Mouse (Mus musculus) spleen, adult 2 months (tissue): ENCODE measurements around the gene Atxn1l. TPM values are rescaled to one million over a fixed set of nuclear protein-coding genes. Genes with fewer than 3 reads are reported as not detected.

Experiments used
- DNase-seq, 2 experiments: peaks; one replicate each; pipeline versions ENCODE4 v3.0.0 to v3.0.0-alpha.2; 2012 to 2021; ENCODE audit warnings: low spot score in 2 of 2, low read depth in 1 of 2
- H3K27ac ChIP-seq: fragments of 200-500 bp; 2 replicates; pipeline ENCODE4 v1.5.1; 2012; ENCODE audit warnings: low read length, inconsistent platforms; ENCODE audit not compliant: insufficient read depth
- H3K27me3 ChIP-seq: fragments of 200-500 bp; 2 replicates; pipeline ENCODE4 v1.6.1; 2012; ENCODE audit warnings: mild to moderate bottlenecking, moderate library complexity, low read length, inconsistent platforms; ENCODE audit not compliant: control insufficient read depth, insufficient read depth
- H3K36me3 ChIP-seq: fragments of 200-500 bp; 2 replicates; pipeline ENCODE4 v1.6.1; 2012; ENCODE audit warnings: mild to moderate bottlenecking, low read length, inconsistent platforms; ENCODE audit not compliant: control insufficient read depth, insufficient read depth
- H3K4me1 ChIP-seq: fragments of 200-500 bp; 2 replicates; pipeline ENCODE4 v1.6.1; 2011; ENCODE audit warnings: inconsistent platforms; ENCODE audit not compliant: control insufficient read depth, insufficient read depth, insufficient read length
- H3K4me3 ChIP-seq: fragments of 200-500 bp; 2 replicates; pipeline ENCODE4 v1.5.1; 2011; ENCODE audit warnings: mild to moderate bottlenecking, inconsistent platforms; ENCODE audit not compliant: insufficient read depth, insufficient read length; ENCODE audit errors: extremely low read depth
- CTCF ChIP-seq: fragments of 200-500 bp; IDR thresholded peaks from 2 replicates; pipeline ENCODE4 v1.5.1; 2011; ENCODE audit warnings: mild to moderate bottlenecking, inconsistent platforms; ENCODE audit not compliant: insufficient read depth, insufficient read length, insufficient replicate concordance; ENCODE audit errors: extremely low read depth
- POLR2A ChIP-seq: fragments of 200-500 bp; IDR thresholded peaks from 2 replicates; pipeline ENCODE4 v1.6.1; 2011; ENCODE audit warnings: low read depth, low read length, inconsistent platforms
- WGBS: fragments of 180-500 bp; shearing (Covaris S2); methylation state at CpG from one replicate; pipeline ENCODE4 v1.1.7; 2018; 5-methylcytosine and 5-hydroxymethylcytosine counted together
- polyA plus RNA-seq: library from polyadenylated mRNA; depleted of rRNA; stranded (reverse); fragments of >200 nt; gene quantifications from 2 replicates; pipeline ENCODE4 v1.2.3, GENCODE M21; 2012

Atxn1l gene
- polyA plus RNA-seq, 1 experiment: 7.8 TPM

DNA sequence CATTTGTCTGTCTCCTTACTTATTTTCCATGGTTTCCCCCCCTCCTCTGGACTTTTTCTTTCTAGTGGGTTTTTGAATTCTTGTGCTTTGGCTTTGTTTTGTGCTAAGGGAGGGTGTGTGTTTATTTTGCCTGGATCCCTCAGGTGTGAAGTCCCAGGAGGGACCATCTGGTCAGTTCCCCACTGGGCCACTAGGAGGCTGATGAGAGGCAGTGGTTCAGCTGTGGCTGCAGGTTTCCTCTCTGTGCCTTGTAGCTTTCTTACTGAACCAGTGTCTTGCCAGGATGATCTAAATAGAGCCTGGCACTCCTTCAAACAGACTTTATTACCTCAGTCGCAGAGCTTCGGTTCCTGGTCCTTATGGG, 30.7 kb downstream of the Atxn1l start:
- Histone ChIP-seq H3K36me3 (peaks cover 11% of the 10 kb centered on the region), H3K4me1 (peaks cover 5% of the 10 kb centered on the region; the same call in 1 of the 2 replicates), H3K27ac (no peak overlapping the region), H3K4me3 (0 out of 2 replicates have a peak overlapping the region, but pooled peaks have one; percentile 74), H3K27me3 (no peaks in the 10 kb centered on the region)
- peak; percentile 69 to 86 for DNase-seq
- TF ChIP-seq CTCF (peak; percentile 82; the same call in 1 of the 2 replicates), POLR2A (no peak)
- 2% methylated on average over 2 of the region's 2 CpGs for WGBS

DNA sequence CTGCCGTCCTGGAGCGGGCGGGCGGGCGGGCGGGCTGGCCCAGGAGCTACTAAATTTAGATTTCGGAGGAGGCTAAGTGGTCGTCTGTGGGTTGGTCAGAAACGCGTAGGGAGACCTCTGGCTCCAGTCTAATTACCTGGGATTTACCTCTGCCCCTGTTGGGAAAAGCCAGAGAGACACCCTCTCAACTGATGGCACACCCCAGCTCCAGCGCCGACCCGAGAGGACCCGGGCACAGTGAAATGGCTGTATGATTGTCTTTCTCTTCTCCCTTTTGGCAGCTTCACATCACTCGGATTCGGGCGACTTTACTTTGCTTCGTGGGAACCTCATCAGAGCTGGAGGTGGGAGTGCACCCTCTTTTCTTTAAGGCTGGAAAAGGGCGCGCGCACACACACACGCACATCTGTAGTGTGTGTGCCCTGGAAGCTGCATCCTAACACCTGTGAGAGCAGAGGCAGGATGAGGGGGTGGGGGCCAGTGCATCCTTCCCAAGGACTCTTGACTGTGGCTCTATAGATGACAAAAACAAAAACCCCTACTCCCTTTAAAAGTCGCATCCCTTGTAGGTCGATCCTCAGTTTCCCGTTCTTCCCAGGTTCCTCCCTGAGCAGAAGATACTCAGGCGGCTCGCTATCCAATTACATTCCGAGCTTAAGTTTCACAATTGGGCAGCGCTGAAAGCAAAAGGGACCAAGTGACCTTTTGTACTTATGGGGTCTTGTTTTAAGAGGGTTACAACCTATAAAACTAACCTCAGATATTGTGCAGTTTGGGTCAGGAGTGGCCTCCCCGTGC, 31.3 kb downstream of the Atxn1l start:
- WGBS: 11% methylated on average over 24 of the region's 30 CpGs
- Histone ChIP-seq H3K36me3 (peaks cover 9% of the 10 kb centered on the region), H3K27ac (no peak overlapping the region), H3K27me3 (no peaks in the 10 kb centered on the region), H3K4me3 (peak overlapping the region; percentile 74), H3K4me1 (peaks cover 5% of the 10 kb centered on the region; the same call in 1 of the 2 replicates)
- TF ChIP-seq POLR2A (no peak), CTCF (no peak)
- no peak for DNase-seq

GRCm38 (mm10) chr8:109705320-109706075, 32.0 kb downstream of the Atxn1l start, which contains the start of gene Zfp821:
Gene Zfp821, plus strand, starts transcription at chr8:109705546.
- Histone ChIP-seq H3K27me3 (no peaks in the 10 kb centered on the region), H3K36me3 (peaks cover 9% of the 10 kb centered on the region), H3K27ac (peak within 1 kb of the TSS; percentile 74), H3K4me1 (peaks cover 5% of the 10 kb centered on the region; the same call in 1 of the 2 replicates), H3K4me3 (peak within 1 kb of the TSS; percentile 74)
- TF ChIP-seq POLR2A: peak; percentile 0; the same call in 1 of the 2 replicates
- TF ChIP-seq CTCF: no peak
- peak; percentile 77 to 92 for DNase-seq
- WGBS: under 1% methylated on average over 76 of the region's 100 CpGs

- H3K4me1 ChIP-seq: peaks cover 5% of the 10 kb centered on the region; the same call in 1 of the 2 replicates
- H3K36me3 ChIP-seq: peaks cover 6% of the 10 kb centered on the region
- no peaks in the 10 kb centered on the region for H3K27me3 ChIP-seq
- WGBS: 4% methylated on average over 24 of the region's 24 CpGs
- TF ChIP-seq POLR2A (no peak), CTCF (no peak)
- DNase-seq: peak in 1 of 2 experiments; percentile 12
- peak overlapping the region; percentile 74 for H3K4me3 ChIP-seq
- peak overlapping the region; percentile 58 for H3K27ac ChIP-seq
These were observed 32.8 kb downstream of the Atxn1l start for GRCm38 (mm10) chr8:109704565-109705319.

- 81% methylated on average over 3 of the region's 3 CpGs for WGBS
- Histone ChIP-seq H3K27ac (no peak overlapping the region), H3K4me3 (no peak overlapping the region), H3K27me3 (no peaks in the 10 kb centered on the region), H3K4me1 (peaks cover 3% of the 10 kb centered on the region; the same call in 1 of the 2 replicates), H3K36me3 (no peaks in the 10 kb centered on the region)
- TF ChIP-seq POLR2A (no peak), CTCF (no peak)
- DNase-seq: no peak
These were observed 39.1 kb downstream of the Atxn1l start for GRCm38 (mm10) chr8:109698477-109698876.

GRCm38 (mm10) chr8:109697754-109698153, 39.8 kb downstream of the Atxn1l start:
- H3K4me3 ChIP-seq: no peak overlapping the region
- H3K4me1 ChIP-seq: peaks cover 3% of the 10 kb centered on the region; the same call in 1 of the 2 replicates
- no peak for TF ChIP-seq POLR2A
- no peak for TF ChIP-seq CTCF
- H3K27ac ChIP-seq: no peak overlapping the region
- H3K36me3 ChIP-seq: no peaks in the 10 kb centered on the region
- no peaks in the 10 kb centered on the region for H3K27me3 ChIP-seq
- no peak for DNase-seq
- WGBS: 89% methylated on average over 1 of the region's 1 CpGs
